Mouse (Mus musculus): ENCODE measurements around the gene Plekha1.

DNA sequence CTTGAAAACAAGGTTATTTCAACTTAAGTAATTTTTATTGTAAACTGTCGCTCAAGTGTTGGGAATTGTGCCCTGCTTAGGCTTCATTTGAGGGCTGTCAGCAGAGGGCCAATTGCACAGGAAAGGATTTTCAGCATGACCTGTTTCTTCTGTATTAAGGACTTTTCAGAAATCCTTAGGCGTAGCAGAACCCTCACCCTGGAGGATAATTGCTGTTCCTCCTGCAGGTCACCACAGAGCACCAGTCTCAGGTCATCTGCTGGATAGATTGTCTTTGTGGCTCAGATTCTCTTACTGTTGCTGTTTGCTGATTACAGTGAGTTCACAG is 30.0 kb downstream of the Plekha1 start:
- TF ChIP-seq CTCF (IDR thresholded peaks at IDR 0.05 in 2 of 3, conservative IDR thresholded peaks at IDR 0.05 in 1 of 3; ENCODE audit: control insufficient read depth in 1 of 3, insufficient read depth in 1 of 3, low read depth in 2 of 3, low read length in 3 of 3, poor library complexity in 1 of 3, severe bottlenecking in 1 of 3) (no peak), E2F4 (IDR thresholded peaks at IDR 0.05; ENCODE audit: borderline replicate concordance, low read depth, low read length) (no peak), TAL1 (IDR thresholded peaks at IDR 0.05; ENCODE audit: low read length) (no peak), POLR2A (IDR thresholded peaks at IDR 0.05; ENCODE audit: control insufficient read depth in 1 of 2, insufficient read depth in 1 of 2, low read depth in 1 of 2, low read length in 2 of 2, poor library complexity in 1 of 2) (no peak), ZNF384 (IDR thresholded peaks at IDR 0.05; ENCODE audit: low read depth, low read length) (no peak), ETS1 (IDR thresholded peaks at IDR 0.05; ENCODE audit: low read depth, low read length) (no peak), GATA1 (IDR thresholded peaks at IDR 0.05; ENCODE audit: low read depth, low read length) (no peak), GABPA (IDR thresholded peaks at IDR 0.05; ENCODE audit: low read depth, low read length) (no peak), TBP (IDR thresholded peaks at IDR 0.05; ENCODE audit: low read depth, low read length) (no peak), RAD21 (IDR thresholded peaks at IDR 0.05; ENCODE audit: low read depth, low read length) (no peak)

Measured in MEL (cell line).